Mouse (Mus musculus) urinary bladder, postnatal 14 days (tissue): ENCODE results near the gene Dcbld1.
"Not testable (repeated sequence)": the region's sequence is repeated elsewhere in the genome, so short reads cannot be mapped to it uniquely, and the experiment has no call there.

ENCODE experiments used
- DNase-seq: peaks from one replicate; pipeline ENCODE4 v3.0.0; 2021; ENCODE audit warnings: low spot score

The Dcbld1 gene

GRCm38 (mm10) chr10:52264162-52264561, 30.7 kb downstream of the Dcbld1 start:
- DNase-seq = no peak

GRCm38 (mm10) chr10:52268879-52269278, 35.5 kb downstream of the Dcbld1 start:
- no peak for DNase-seq

- DNase-seq = no peak
Observed at GRCm38 (mm10) chr10:52271385-52271784, 38.0 kb downstream of the Dcbld1 start.

- DNase-seq = no peak
Observed at GRCm38 (mm10) chr10:52273012-52273411, 39.6 kb downstream of the Dcbld1 start.

- DNase-seq = no peak
Observed at GRCm38 (mm10) chr10:52274001-52274909, 40.8 kb downstream of the Dcbld1 start.

GRCm38 (mm10) chr10:52274910-52275604, 41.6 kb downstream of the Dcbld1 start:
- no peak for DNase-seq

GRCm38 (mm10) chr10:52276579-52276978, 43.2 kb downstream of the Dcbld1 start:
- DNase-seq = no peak

GRCm38 (mm10) chr10:52277564-52277963, 44.1 kb downstream of the Dcbld1 start:
- DNase-seq = not testable (repeated sequence)

- peak; percentile 73 for DNase-seq
Observed at GRCm38 (mm10) chr10:52278011-52278434, 44.6 kb downstream of the Dcbld1 start.

GRCm38 (mm10) chr10:52278866-52279265, 45.4 kb downstream of the Dcbld1 start:
- DNase-seq = no peak

GRCm38 (mm10) chr10:52279876-52280275, 46.5 kb downstream of the Dcbld1 start:
- no peak for DNase-seq

- peak; percentile 14 for DNase-seq
Observed at GRCm38 (mm10) chr10:52280623-52281022, 47.2 kb downstream of the Dcbld1 start.

- no peak for DNase-seq
Observed at GRCm38 (mm10) chr10:52281337-52281736, 47.9 kb downstream of the Dcbld1 start.

- no peak for DNase-seq
Observed at GRCm38 (mm10) chr10:52284578-52284977, 51.2 kb downstream of the Dcbld1 start.

GRCm38 (mm10) chr10:52287852-52288533, 54.6 kb downstream of the Dcbld1 start:
- DNase-seq = no peak

GRCm38 (mm10) chr10:52289261-52289660, 55.8 kb downstream of the Dcbld1 start:
- no peak for DNase-seq

- DNase-seq = not testable (repeated sequence)
Observed at GRCm38 (mm10) chr10:52292391-52292790, 59.0 kb downstream of the Dcbld1 start.

GRCm38 (mm10) chr10:52293921-52294577, 60.6 kb downstream of the Dcbld1 start:
- DNase-seq = no peak

- no peak for DNase-seq
Observed at GRCm38 (mm10) chr10:52295934-52296333, 62.5 kb downstream of the Dcbld1 start.

- DNase-seq = not testable (repeated sequence)
Observed at GRCm38 (mm10) chr10:52298568-52298967, 65.1 kb downstream of the Dcbld1 start.

GRCm38 (mm10) chr10:52301766-52302165, 68.3 kb downstream of the Dcbld1 start:
- DNase-seq = no peak

- DNase-seq = no peak
Observed at GRCm38 (mm10) chr10:52302271-52302670, 68.9 kb downstream of the Dcbld1 start.
